Mouse (Mus musculus) kidney, postnatal 10 days (tissue): ENCODE results near the gene Bicc1.
A peak's percentile ranks its signal among the peaks of the same experiment; 100 is the strongest.

Source experiments
- DNase-seq: peaks from one replicate; pipeline ENCODE4 v3.0.0; 2021; ENCODE audit warnings: mixed read lengths

Bicc1 gene

GRCm38 (mm10) chr10:71158940-71159675, 392 bp downstream of the Bicc1 start:
- DNase-seq = peak; percentile 90

- DNase-seq = no peak
These were observed 2.9 kb downstream of the Bicc1 start for GRCm38 (mm10) chr10:71156569-71156968.

GRCm38 (mm10) chr10:71153610-71154009, 5.9 kb downstream of the Bicc1 start:
- peak; percentile 29 for DNase-seq

GRCm38 (mm10) chr10:71153138-71153537, 6.4 kb downstream of the Bicc1 start:
- peak; percentile 9 for DNase-seq

- DNase-seq = no peak
These were observed 9.0 kb downstream of the Bicc1 start for GRCm38 (mm10) chr10:71150486-71150885.

GRCm38 (mm10) chr10:71148951-71149603, 10.4 kb downstream of the Bicc1 start:
- DNase-seq = peak; percentile 29

- no peak for DNase-seq
These were observed 11.3 kb downstream of the Bicc1 start for GRCm38 (mm10) chr10:71148226-71148625.

- no peak for DNase-seq
These were observed 12.6 kb downstream of the Bicc1 start for GRCm38 (mm10) chr10:71146681-71147615.

GRCm38 (mm10) chr10:71145801-71146200, 13.7 kb downstream of the Bicc1 start:
- no peak for DNase-seq

GRCm38 (mm10) chr10:71144191-71144590, 15.3 kb downstream of the Bicc1 start:
- no peak for DNase-seq

- DNase-seq = no peak
These were observed 16.9 kb downstream of the Bicc1 start for GRCm38 (mm10) chr10:71142568-71142967.

- no peak for DNase-seq
These were observed 19.1 kb downstream of the Bicc1 start for GRCm38 (mm10) chr10:71140281-71140845.

- no peak for DNase-seq
These were observed 20.7 kb downstream of the Bicc1 start for GRCm38 (mm10) chr10:71138852-71139197.

GRCm38 (mm10) chr10:71138132-71138851, 21.2 kb downstream of the Bicc1 start:
- no peak for DNase-seq

- DNase-seq = no peak
These were observed 21.9 kb downstream of the Bicc1 start for GRCm38 (mm10) chr10:71137606-71138005.

- no peak for DNase-seq
These were observed 28.2 kb downstream of the Bicc1 start for GRCm38 (mm10) chr10:71131333-71131732.

- DNase-seq = peak; percentile 78
These were observed 29.2 kb downstream of the Bicc1 start for GRCm38 (mm10) chr10:71130261-71130660.

- peak; percentile 71 for DNase-seq
These were observed 31.6 kb downstream of the Bicc1 start for GRCm38 (mm10) chr10:71127951-71128331.

- peak; percentile 52 for DNase-seq
These were observed 32.1 kb downstream of the Bicc1 start for GRCm38 (mm10) chr10:71127278-71127950.

GRCm38 (mm10) chr10:71123974-71124373, 35.5 kb downstream of the Bicc1 start:
- no peak for DNase-seq

- peak; percentile 55 for DNase-seq
These were observed 36.1 kb downstream of the Bicc1 start for GRCm38 (mm10) chr10:71123395-71123794.

- DNase-seq = no peak
These were observed 37.0 kb downstream of the Bicc1 start for GRCm38 (mm10) chr10:71122480-71122879.
